13 mouse cellular contexts compared by ENCODE assay signal in the genomic region with DNA sequence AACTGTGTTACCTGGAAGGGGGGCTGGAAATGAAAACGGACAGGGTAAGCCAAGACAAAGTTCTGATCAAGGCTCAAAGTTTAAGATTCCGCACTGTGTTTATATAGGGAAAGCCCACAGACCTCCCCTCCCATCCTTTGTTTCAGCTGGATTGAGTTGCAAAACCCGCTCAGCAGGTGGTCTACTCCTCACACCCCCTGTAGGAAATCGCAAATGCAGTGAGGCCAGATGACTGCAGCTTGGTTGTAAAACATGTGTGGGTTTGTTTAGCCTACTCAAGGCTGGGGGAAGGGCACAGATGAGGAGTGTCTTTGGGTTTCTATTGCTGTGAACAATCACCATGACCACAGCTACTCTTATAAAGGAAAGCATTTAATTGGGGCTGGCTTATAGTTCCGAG.
DNase-seq lines count a peak whose midpoint lies in the region; ATAC-seq lines count a peak whose summit lies in the region.
"Had no signal": no experiment of that assay in that cellular context is flagged by ENCODE, and none has a peak within 500 bp of the region (broad histone marks: within the 10 kb centered on the region; RNA-seq: fewer than 3 reads in every experiment).

No protein-coding gene starts in this region.

- no peaks in the 10 kb centered on the region for H3K9me3 ChIP-seq in hindbrain, embryonic 11.5 days (ENCODE audit: control insufficient read depth, low read length)
- no peaks in the 10 kb centered on the region for H3K9me3 ChIP-seq in hindbrain, embryonic 16.5 days (ENCODE audit: control insufficient read depth, low read length)
- no peaks in the 10 kb centered on the region for H3K9me3 ChIP-seq in neural tube, embryonic 12.5 days
- no peaks in the 10 kb centered on the region for H3K9me3 ChIP-seq in neural tube, embryonic 15.5 days (replicated peaks)
- no peaks in the 10 kb centered on the region for H3K9me3 ChIP-seq in embryonic facial prominence, embryonic 12.5 days
- no peaks in the 10 kb centered on the region for H3K9me3 ChIP-seq in heart, embryonic 11.5 days (replicated peaks; ENCODE audit: control insufficient read depth, low read length)
- H3K9me3 ChIP-seq: forebrain, embryonic 12.5 days; liver, embryonic 12.5 days had no signal

- WGBS in hindbrain, embryonic 11.5 days, result 24% methylated on average over 5 of the region's 5 CpGs
- WGBS in hindbrain, embryonic 16.5 days, result 37% methylated on average over 5 of the region's 5 CpGs
- 26% methylated on average over 5 of the region's 5 CpGs for WGBS in neural tube, embryonic 12.5 days
- WGBS in neural tube, embryonic 15.5 days, result 33% methylated on average over 5 of the region's 5 CpGs
- 21% methylated on average over 5 of the region's 5 CpGs for WGBS in embryonic facial prominence, embryonic 12.5 days
- 44% methylated on average over 5 of the region's 5 CpGs for WGBS in heart, embryonic 11.5 days (ENCODE audit: insufficient replicate concordance)

- no peak overlapping the region for H3K4me2 ChIP-seq in hindbrain, embryonic 11.5 days (replicated peaks; ENCODE audit: low read depth, low read length)
- no peak overlapping the region for H3K4me2 ChIP-seq in hindbrain, embryonic 16.5 days (ENCODE audit: low read length)
- no peak overlapping the region for H3K4me2 ChIP-seq in neural tube, embryonic 12.5 days (replicated peaks)
- H3K4me2 ChIP-seq in neural tube, embryonic 15.5 days, result no peak overlapping the region
- H3K4me2 ChIP-seq in embryonic facial prominence, embryonic 12.5 days (replicated peaks), result no peak overlapping the region
- H3K4me2 ChIP-seq in heart, embryonic 11.5 days, result no peak overlapping the region
- H3K4me2 ChIP-seq: forebrain, embryonic 12.5 days; liver, embryonic 12.5 days had no signal

- H3K4me1 ChIP-seq in hindbrain, embryonic 11.5 days (replicated peaks; ENCODE audit: control insufficient read depth, insufficient read depth, low read length), result no peaks in the 10 kb centered on the region
- H3K4me1 ChIP-seq in hindbrain, embryonic 16.5 days (ENCODE audit: control insufficient read depth, insufficient read depth, low read depth, low read length), result no peaks in the 10 kb centered on the region
- H3K4me1 ChIP-seq in neural tube, embryonic 12.5 days, result no peaks in the 10 kb centered on the region
- no peaks in the 10 kb centered on the region for H3K4me1 ChIP-seq in neural tube, embryonic 15.5 days
- H3K4me1 ChIP-seq in embryonic facial prominence, embryonic 12.5 days, result no peaks in the 10 kb centered on the region
- no peaks in the 10 kb centered on the region for H3K4me1 ChIP-seq in heart, embryonic 11.5 days (ENCODE audit: control insufficient read depth, insufficient read depth, low read length)
- H3K4me1 ChIP-seq: forebrain, embryonic 12.5 days had no signal

- DNase-seq in hindbrain, embryonic 11.5 days (ENCODE audit: low spot score), result no peak
- peak; percentile 43 for DNase-seq in mesoderm, embryonic 11.5 days (ENCODE audit: low read depth, low spot score)
- no peak for DNase-seq in adrenal gland, adult 2 months
- DNase-seq: cerebellum, adult 11-12 months; lung, postnatal 10 days had no signal

- peak; percentile 45 for ATAC-seq in hindbrain, embryonic 11.5 days (ENCODE audit: low FRiP score)
- no peak for ATAC-seq in hindbrain, embryonic 16.5 days
- peak; percentile 65 for ATAC-seq in neural tube, embryonic 12.5 days (ENCODE audit: low FRiP score, low read depth)
- no peak for ATAC-seq in neural tube, embryonic 15.5 days (ENCODE audit: low FRiP score)
- peak; percentile 67; the same call in 1 of the 2 replicates for ATAC-seq in embryonic facial prominence, embryonic 12.5 days (ENCODE audit: insufficient number of reproducible peaks, insufficient read depth, low FRiP score, low TSS enrichment)
- no peak for ATAC-seq in heart, embryonic 11.5 days (replicated peaks; ENCODE audit: insufficient number of reproducible peaks, low FRiP score, low TSS enrichment)
- ATAC-seq: liver, embryonic 12.5 days had no signal

- H3K27ac ChIP-seq in hindbrain, embryonic 11.5 days (ENCODE audit: low read depth, low read length), result no peak overlapping the region
- no peak overlapping the region for H3K27ac ChIP-seq in hindbrain, embryonic 16.5 days (ENCODE audit: low read depth, low read length)
- no peak overlapping the region for H3K27ac ChIP-seq in neural tube, embryonic 12.5 days
- H3K27ac ChIP-seq in neural tube, embryonic 15.5 days (replicated peaks), result no peak overlapping the region
- H3K27ac ChIP-seq in embryonic facial prominence, embryonic 12.5 days, result no peak overlapping the region
- no peak overlapping the region for H3K27ac ChIP-seq in heart, embryonic 11.5 days (ENCODE audit: low read depth, low read length)
- H3K27ac ChIP-seq: forebrain, embryonic 12.5 days; left cerebral cortex, adult 2 months; liver, embryonic 12.5 days had no signal

- no peak overlapping the region for H3K4me3 ChIP-seq in hindbrain, embryonic 11.5 days (ENCODE audit: low read depth, low read length)
- no peak overlapping the region for H3K4me3 ChIP-seq in hindbrain, embryonic 16.5 days (ENCODE audit: low read length)
- no peak overlapping the region for H3K4me3 ChIP-seq in neural tube, embryonic 12.5 days
- H3K4me3 ChIP-seq in neural tube, embryonic 15.5 days (replicated peaks), result no peak overlapping the region
- no peak overlapping the region for H3K4me3 ChIP-seq in embryonic facial prominence, embryonic 12.5 days
- H3K4me3 ChIP-seq in heart, embryonic 11.5 days (ENCODE audit: low read depth, low read length), result no peak overlapping the region
- H3K4me3 ChIP-seq: forebrain, embryonic 12.5 days; left cerebral cortex, adult 2 months; liver, embryonic 12.5 days had no signal

- no peaks in the 10 kb centered on the region for H3K27me3 ChIP-seq in hindbrain, embryonic 11.5 days (ENCODE audit: control insufficient read depth, insufficient read depth, low read length)
- no peaks in the 10 kb centered on the region for H3K27me3 ChIP-seq in hindbrain, embryonic 16.5 days (replicated peaks; ENCODE audit: control insufficient read depth, insufficient read depth, low read length)
- H3K27me3 ChIP-seq in neural tube, embryonic 12.5 days (replicated peaks), result no peaks in the 10 kb centered on the region
- H3K27me3 ChIP-seq in neural tube, embryonic 15.5 days (replicated peaks), result no peaks in the 10 kb centered on the region
- no peaks in the 10 kb centered on the region for H3K27me3 ChIP-seq in embryonic facial prominence, embryonic 12.5 days
- H3K27me3 ChIP-seq in heart, embryonic 11.5 days (ENCODE audit: control insufficient read depth, insufficient read depth, low read length), result no peaks in the 10 kb centered on the region
- H3K27me3 ChIP-seq: forebrain, embryonic 12.5 days; liver, embryonic 12.5 days had no signal

- H3K9ac ChIP-seq in hindbrain, embryonic 11.5 days (ENCODE audit: low read depth, low read length), result no peak overlapping the region
- H3K9ac ChIP-seq in hindbrain, embryonic 16.5 days (ENCODE audit: low read depth, low read length), result no peak overlapping the region
- H3K9ac ChIP-seq in neural tube, embryonic 12.5 days, result no peak overlapping the region
- no peak overlapping the region for H3K9ac ChIP-seq in neural tube, embryonic 15.5 days (replicated peaks)
- no peak overlapping the region for H3K9ac ChIP-seq in embryonic facial prominence, embryonic 12.5 days
- H3K9ac ChIP-seq in heart, embryonic 11.5 days (ENCODE audit: low read depth, low read length), result no peak overlapping the region
- H3K9ac ChIP-seq: forebrain, embryonic 12.5 days; liver, embryonic 12.5 days had no signal

- no peaks in the 10 kb centered on the region for H3K36me3 ChIP-seq in hindbrain, embryonic 11.5 days (ENCODE audit: control insufficient read depth, insufficient read depth, low read length)
- H3K36me3 ChIP-seq in hindbrain, embryonic 16.5 days (ENCODE audit: control insufficient read depth, insufficient read depth, low read length), result peaks cover 4% of the 10 kb centered on the region; the same call in 1 of the 2 replicates
- no peaks in the 10 kb centered on the region for H3K36me3 ChIP-seq in neural tube, embryonic 12.5 days
- peaks cover 11% of the 10 kb centered on the region for H3K36me3 ChIP-seq in neural tube, embryonic 15.5 days
- H3K36me3 ChIP-seq in embryonic facial prominence, embryonic 12.5 days, result no peaks in the 10 kb centered on the region
- no peaks in the 10 kb centered on the region for H3K36me3 ChIP-seq in heart, embryonic 11.5 days (ENCODE audit: control insufficient read depth, insufficient read depth, low read length)
- H3K36me3 ChIP-seq: forebrain, embryonic 12.5 days; liver, embryonic 12.5 days had no signal

Comparison
In these comparisons a context has a peak if more than half of its experiments do, and no peak if none do; other contexts are left out.
1. ATAC-seq: peak in hindbrain, embryonic 11.5 days (single experiment), neural tube, embryonic 12.5 days (single experiment) and embryonic facial prominence, embryonic 12.5 days (single experiment); none in hindbrain, embryonic 16.5 days (single experiment), neural tube, embryonic 15.5 days (single experiment) and heart, embryonic 11.5 days (single experiment).